Mouse (Mus musculus): ENCODE measurements around the gene Rab11fip4.
"Not testable (repeated sequence)": the region's sequence is repeated elsewhere in the genome, so short reads cannot be mapped to it uniquely, and the experiment has no call there.

Rab11fip4 gene

GRCm38 (mm10) chr11:79676483-79676967, 85.5 kb downstream of the Rab11fip4 start:
- no peak for DNase-seq (ENCODE audit: extremely low spot score, low spot score)

- DNase-seq (ENCODE audit: extremely low spot score, low spot score): no peak
Measured at GRCm38 (mm10) chr11:79677402-79677801, 86.4 kb downstream of the Rab11fip4 start.

GRCm38 (mm10) chr11:79678363-79679153, 87.5 kb downstream of the Rab11fip4 start:
- no peak for DNase-seq (ENCODE audit: extremely low spot score, low spot score)

- no peak for DNase-seq (ENCODE audit: extremely low spot score, low spot score)
Measured at GRCm38 (mm10) chr11:79679929-79680328, 88.9 kb downstream of the Rab11fip4 start.

- no peak for DNase-seq (ENCODE audit: extremely low spot score, low spot score)
Measured at GRCm38 (mm10) chr11:79680559-79680958, 89.5 kb downstream of the Rab11fip4 start.

GRCm38 (mm10) chr11:79681182-79681581, 90.2 kb downstream of the Rab11fip4 start:
- no peak for DNase-seq (ENCODE audit: extremely low spot score, low spot score)

- no peak for DNase-seq (ENCODE audit: extremely low spot score, low spot score)
Measured at GRCm38 (mm10) chr11:79681798-79682197, 90.8 kb downstream of the Rab11fip4 start.

GRCm38 (mm10) chr11:79685109-79685508, 94.1 kb downstream of the Rab11fip4 start:
- DNase-seq (ENCODE audit: extremely low spot score, low spot score): no peak

- peak; percentile 94 for DNase-seq (ENCODE audit: extremely low spot score, low spot score)
Measured at GRCm38 (mm10) chr11:79686501-79687121, 95.6 kb downstream of the Rab11fip4 start.

GRCm38 (mm10) chr11:79689916-79690315, 98.9 kb downstream of the Rab11fip4 start:
- DNase-seq (ENCODE audit: extremely low spot score, low spot score): no peak

- no peak for DNase-seq (ENCODE audit: extremely low spot score, low spot score)
Measured at GRCm38 (mm10) chr11:79691513-79691912, 100.5 kb downstream of the Rab11fip4 start.

- no peak for DNase-seq (ENCODE audit: extremely low spot score, low spot score)
Measured at GRCm38 (mm10) chr11:79696390-79697307, 105.6 kb downstream of the Rab11fip4 start.

- DNase-seq (ENCODE audit: extremely low spot score, low spot score): no peak
Measured at GRCm38 (mm10) chr11:79698071-79698470, 107.1 kb downstream of the Rab11fip4 start.

- DNase-seq (ENCODE audit: extremely low spot score, low spot score): not testable (repeated sequence)
Measured at GRCm38 (mm10) chr11:79698542-79698941, 107.5 kb downstream of the Rab11fip4 start.

GRCm38 (mm10) chr11:79701466-79701865, 110.5 kb downstream of the Rab11fip4 start:
- DNase-seq (ENCODE audit: extremely low spot score, low spot score): no peak

GRCm38 (mm10) chr11:79702092-79702491, 111.1 kb downstream of the Rab11fip4 start:
- no peak for DNase-seq (ENCODE audit: extremely low spot score, low spot score)

GRCm38 (mm10) chr11:79703452-79703851, 112.4 kb downstream of the Rab11fip4 start:
- DNase-seq (ENCODE audit: extremely low spot score, low spot score): peak; percentile 52

- no peak for DNase-seq (ENCODE audit: extremely low spot score, low spot score)
Measured at GRCm38 (mm10) chr11:79703885-79704291, 112.9 kb downstream of the Rab11fip4 start.

- DNase-seq (ENCODE audit: extremely low spot score, low spot score): peak; percentile 100
Measured at GRCm38 (mm10) chr11:79704318-79705150, 113.5 kb downstream of the Rab11fip4 start.

GRCm38 (mm10) chr11:79707084-79707483, 116.1 kb downstream of the Rab11fip4 start:
- no peak for DNase-seq (ENCODE audit: extremely low spot score, low spot score)
